Mouse (Mus musculus) adrenal gland, adult 18-20 months (tissue): ENCODE measurements at regions not wholly inside any gene's neighbourhood (a gene's known extent, or its start where the extent isn't known, plus 50 kb on each side); places are given as distances from the start of the nearest gene placed in this dataset.

Experiments
- DNase-seq, 2 experiments: peaks; one replicate each; pipeline ENCODE4 v3.0.0; 2021 to 2022; ENCODE audit warnings: low spot score in 2 of 2

DNA sequence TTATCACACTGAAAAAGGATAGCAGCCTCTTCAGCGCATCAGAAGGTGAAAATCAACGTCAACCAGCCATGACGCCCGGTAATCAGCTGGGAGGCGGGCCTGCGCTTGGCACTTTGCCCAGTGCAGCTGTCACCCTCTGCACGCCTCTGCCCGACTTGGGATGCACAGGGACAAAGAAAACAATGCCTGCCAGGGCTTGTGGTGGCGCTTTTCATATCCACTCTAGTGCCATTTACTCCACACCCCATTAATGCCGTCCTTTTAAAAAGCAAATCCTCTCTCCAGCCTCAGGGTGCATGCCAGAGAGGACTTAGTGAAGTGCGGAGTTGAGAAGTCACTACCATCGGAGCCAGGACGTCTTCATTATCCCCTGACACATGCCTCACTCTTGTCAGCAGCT is 204.5 kb upstream of the Sulf2 start:
- no peak for DNase-seq

DNA sequence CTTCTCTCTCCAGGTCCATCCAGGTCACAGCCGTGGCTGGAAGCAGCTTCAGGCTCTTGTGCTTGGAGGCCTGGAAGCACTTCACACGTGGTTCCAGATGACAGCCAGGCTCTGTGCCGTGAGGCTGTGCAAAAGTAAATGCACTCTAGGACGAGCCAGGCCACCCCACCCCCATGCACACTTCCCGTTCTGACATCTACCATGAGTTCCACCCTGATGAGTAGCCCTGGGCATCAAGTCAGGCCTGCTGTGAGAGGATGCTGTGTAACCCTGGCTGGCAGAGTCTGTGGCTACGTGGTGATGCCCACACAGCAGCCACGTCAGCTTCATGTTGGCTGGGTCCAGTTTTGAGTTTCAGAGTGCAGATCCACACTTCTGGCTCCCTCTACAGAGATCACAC is 202.4 kb upstream of the Sulf2 start:
- no peak for DNase-seq

DNA sequence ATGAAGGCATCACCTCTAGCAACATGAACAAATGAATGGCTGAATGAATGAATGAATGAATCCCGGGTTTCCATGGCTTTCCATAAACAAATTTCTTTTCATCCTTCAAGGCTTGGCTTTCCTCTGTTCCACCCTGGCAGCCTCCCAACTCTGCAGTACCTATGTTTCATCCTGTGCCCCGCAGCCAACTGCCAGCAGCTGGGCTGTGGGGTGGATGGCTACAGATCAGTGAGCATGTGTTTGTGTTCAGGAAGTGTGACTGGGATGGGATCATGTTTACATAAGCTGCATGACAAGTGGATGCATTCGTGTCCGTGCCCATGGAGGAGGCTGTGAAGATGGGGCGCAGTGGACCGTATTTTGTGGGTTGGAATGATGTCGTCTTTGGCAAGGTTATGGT is 200.5 kb upstream of the Sulf2 start:
- DNase-seq: no peak

DNA sequence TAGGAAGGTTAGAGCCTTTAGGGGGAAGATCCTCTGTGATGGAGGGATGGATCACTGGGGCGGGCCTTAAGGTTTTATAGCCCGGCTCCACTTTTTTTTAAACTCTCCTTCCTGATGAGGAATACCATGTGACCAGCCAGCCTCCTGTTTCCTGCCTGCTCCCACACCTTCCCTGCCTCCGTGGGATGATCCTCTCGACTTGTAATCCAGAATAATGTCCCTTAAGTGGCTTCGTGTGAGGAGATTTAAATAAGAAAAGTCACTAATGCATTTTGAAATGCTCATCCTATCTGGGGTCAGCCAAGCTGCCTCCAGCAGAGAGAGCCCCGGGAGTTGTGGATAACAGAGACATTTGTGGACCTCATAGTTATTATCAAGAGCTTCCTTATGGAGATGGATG is 200.0 kb upstream of the Sulf2 start:
- DNase-seq: no peak

DNA sequence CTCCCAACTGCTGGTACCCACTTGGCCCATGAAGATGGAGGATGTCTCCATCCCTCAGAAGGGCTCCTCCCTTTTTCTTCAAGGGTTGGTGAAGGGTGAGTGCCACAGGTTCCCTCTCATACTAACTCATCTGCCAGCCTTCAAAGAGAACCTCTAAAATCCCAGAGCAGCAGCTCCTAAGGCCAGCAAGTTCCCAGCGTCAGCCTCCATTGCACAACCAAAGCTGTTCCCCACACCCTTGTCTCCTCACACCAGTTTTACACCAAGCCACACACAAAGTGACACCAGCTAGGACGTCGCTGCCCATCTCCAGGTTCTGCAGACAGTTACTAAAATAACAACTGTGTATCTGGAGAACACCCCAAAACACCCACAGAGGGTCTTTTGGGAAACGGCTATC is 198.9 kb upstream of the Sulf2 start:
- DNase-seq: no peak

DNA sequence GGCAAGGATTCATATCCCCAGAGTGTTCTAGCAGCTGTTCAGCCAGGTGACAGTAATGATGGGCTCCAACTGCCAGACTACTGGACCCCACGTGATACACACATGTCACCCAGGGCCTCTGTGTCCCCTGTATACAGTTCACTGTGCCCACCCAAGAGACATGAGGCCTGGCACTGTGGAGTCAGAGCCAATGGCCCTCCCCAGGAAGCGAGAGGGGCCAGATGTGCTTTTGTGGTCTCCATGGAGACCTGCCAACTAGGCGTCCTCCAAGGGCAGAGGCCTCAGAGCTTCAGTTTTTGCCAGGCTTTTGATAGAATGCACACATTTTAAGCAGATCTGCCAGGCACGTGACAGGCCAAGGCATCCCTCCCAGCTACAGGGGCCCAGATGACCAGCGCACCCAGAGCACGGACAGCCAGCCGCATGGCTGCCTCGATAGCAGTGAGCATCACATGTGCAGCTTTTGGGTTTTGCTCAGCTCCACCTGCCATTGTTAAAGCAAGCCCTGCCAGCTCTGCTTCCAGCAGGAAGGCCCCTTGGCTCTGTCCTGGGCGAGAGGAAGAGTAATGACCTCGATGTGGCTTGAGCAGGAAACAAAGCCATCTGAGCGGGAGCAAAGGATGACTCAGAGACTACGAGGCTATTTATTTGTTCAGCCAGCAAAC is 198.1 kb upstream of the Sulf2 start:
- DNase-seq: peak; percentile 44 to 47

DNA sequence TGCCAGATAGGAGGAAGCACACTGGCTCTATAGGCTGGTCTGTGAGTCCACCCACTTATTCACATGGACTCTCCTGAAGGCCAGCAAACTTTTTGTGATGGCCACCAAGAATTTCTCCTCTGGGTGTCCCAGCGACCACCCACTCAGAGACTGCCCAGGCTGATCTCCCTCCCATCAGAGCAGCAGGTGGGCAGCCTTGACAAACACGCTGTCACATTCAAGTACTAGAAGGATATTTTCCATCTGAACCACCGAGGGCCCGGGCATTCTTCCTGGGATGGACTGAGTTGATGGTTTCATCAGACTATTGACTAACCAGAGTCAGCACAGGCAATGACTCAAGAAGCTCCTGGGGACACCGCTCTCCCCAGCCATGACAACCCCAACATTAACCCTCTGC is 196.5 kb upstream of the Sulf2 start:
- no peak for DNase-seq

DNA sequence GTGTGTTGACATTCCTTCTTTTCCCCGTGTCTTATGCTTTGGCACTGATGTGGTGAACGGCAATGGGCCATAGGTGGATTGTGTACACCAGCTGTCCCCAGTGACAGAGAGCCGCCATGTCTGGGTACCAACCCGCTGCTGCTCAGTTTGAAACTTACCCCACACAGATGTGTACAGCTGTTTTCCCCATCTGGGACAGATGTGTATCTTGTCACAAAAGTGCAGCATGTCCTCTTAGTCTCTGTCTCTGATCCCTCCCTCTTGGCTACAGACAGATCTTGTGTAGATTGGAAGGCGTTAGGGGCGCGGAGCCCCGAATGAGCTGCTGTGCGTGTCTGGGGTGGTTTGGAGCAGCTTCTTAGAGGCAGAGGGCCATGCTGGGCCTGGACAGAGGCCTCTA is 196.1 kb upstream of the Sulf2 start:
- no peak for DNase-seq

DNA sequence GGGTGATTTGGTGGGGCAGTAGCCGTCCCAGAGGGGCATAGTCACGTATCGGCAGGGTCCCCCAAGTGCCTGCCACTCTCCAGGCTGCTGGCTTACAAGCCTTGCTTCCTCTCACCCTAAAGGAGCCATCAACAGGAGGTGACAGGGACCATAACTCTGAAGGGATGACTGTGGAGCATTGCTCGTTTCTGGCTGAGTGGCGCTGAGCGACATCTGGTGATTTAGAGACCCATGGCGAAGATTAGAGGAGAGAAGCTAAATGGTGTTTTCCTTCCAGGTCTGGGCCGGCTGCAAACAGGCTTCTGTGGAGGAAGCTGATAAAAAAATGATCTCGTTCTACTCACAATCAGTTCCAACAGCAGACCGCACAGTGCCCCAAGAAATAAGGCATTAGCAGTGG is 193.2 kb upstream of the Sulf2 start:
- DNase-seq: no peak

DNA sequence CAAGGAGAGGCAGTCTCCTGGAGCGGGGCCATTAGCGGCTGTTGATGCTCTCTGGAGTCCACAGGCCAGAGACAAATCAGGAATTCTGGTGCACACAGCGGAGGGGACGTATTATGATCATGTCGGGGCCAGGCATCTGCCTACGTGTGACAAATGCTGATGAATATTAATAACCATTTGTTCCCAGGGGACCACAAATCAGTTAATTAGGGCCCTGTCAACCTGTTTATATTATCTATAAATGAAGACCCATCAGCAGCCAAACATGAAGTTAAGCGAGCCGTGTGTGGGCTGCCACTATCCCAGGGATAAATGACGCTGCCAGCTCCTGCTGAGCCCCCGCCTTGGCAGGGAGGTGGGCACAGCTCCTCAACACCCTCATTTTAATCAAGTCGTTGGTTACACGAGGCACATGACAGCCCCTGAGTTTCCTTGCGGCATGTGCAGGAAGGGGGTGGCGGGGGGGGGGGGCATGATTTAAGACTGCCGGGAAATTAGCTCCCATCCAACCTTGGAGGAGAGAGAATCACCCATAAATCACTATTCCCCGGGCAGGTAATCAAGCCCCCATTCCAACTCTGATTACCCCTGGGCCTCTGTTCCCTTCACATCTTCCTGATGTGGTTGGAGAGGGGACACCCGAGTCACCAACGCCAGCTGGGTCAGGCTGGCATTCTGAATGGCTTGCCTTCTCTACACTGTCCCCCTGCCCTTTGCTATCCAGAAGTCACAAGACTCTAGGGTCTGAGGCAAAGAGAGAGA is 191.1 kb upstream of the Sulf2 start:
- DNase-seq: no peak

DNA sequence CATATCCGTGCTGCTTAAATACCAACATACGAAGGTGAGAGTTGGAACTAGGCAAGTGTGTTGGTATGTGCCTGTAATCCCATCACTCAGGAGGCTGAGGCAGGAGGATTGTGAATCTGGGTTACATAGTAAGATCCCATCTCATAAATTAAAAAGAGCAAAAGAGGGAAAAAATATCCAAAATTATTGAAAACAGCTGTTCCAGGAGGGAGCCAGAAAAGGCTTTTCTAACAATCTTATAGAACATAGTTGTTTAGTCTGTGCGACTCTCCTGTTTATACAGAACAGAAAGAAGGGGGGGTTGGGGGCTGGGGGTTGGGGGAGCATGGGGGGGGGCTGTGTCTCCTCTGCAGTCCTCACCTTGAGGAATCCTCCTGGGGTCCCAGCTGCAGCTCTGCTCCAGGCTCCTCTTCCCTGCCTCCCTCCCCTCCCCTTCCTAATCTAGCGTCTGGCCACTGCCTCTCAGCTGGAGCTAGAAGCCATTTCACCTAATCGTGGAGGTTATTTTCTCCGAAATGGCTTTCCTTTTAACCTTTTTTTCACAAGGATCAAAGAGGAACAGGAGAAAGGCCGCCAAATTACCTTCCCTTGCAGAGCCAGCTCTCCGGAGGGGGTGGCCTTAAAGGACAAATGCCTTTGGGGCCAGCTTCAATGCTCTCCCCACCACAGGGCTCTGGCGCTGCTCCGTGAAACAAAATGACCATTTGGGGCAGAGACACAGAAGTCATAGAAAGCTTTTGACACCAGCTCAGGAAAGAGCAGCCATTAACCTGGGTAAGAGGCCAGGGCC is 188.3 kb upstream of the Sulf2 start:
- DNase-seq: no peak

DNA sequence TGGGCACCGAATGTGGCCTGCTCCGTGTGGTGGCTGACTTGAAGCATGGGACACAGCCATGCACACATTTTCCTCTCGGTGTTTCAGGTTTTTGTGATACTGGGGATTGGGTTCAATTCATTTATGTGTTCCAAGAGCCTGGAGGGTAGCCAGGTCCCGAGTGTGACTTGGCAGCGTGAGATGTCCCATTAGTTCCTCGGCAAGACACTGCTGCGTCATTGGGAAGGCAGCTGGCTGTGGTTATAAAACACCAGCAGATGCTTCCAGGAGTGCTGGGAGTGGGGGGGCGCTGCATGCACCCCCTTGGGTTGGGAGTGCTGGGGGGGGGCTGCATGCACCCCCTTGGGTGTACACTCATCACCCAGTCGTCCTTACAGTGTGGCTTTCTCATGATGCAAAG is 186.9 kb upstream of the Sulf2 start:
- no peak for DNase-seq

DNA sequence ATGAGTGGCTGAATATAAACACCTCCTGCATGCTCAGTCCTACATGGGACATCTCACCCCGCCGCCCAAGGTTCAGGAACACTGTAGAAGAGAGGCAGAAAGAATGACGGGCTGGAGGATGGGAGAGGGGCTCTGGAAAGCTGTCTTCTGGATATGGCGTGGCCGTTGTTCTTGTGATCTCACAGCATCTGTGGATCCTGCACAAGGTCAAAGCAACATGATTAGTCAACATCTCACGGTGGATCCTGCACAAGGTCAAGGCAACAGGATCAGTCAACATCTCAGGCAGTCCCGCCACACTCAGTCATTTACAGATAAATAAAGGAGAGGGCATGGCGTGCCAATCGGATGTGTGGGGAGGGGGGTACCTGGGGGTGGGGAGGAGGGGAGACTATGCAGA is 184.7 kb upstream of the Sulf2 start:
- DNase-seq: no peak

DNA sequence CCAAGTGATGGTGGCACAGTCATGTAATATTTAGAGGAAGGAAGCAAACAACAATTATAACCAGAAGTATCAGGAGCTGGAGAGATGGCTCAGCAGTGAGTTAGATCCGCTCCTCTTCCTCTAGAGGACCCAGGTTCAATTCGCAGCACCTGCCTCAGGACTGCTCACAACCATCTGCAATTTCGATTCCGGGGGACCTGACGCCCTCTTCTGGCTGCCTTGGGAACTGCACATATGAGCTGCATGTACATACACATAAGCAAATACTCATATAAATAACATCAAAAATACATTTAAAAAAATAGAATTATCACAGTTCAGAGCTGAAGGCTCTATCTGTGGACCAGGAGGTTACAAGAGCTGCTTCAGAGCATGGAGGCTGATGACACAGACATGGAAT is 184.0 kb upstream of the Sulf2 start:
- DNase-seq: no peak

DNA sequence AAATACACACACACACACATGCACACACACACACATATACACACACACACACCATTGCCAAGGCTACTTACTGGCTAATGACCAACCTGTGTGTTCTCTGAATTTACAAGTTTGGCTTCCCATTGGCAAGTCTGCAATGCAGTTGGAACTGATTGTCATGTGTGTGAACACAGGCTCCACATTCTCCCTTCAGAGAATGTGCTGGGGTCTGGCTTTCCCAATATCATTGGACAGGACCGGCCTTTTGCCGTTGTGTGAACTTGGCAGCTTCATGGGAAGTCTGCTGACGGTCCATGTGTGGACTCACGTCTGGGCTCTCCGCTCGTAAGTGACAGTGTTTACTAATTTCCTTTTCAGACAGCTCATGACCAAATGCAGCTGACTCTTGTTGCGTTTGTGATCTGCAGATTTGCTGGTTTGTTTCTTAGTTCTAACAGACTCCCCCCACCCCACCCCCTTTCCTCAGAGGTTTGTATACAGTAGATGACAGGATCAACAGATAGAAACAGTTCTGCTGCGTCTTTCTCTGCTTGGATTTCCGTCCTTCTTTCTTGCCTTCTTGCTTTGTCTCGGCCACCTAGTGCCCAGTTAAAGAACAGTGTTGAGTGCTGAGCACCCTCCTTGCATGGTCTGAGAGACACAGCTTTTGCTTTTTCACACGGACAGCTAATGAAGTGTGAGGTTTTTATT is 183.1 kb upstream of the Sulf2 start:
- DNase-seq: no peak

DNA sequence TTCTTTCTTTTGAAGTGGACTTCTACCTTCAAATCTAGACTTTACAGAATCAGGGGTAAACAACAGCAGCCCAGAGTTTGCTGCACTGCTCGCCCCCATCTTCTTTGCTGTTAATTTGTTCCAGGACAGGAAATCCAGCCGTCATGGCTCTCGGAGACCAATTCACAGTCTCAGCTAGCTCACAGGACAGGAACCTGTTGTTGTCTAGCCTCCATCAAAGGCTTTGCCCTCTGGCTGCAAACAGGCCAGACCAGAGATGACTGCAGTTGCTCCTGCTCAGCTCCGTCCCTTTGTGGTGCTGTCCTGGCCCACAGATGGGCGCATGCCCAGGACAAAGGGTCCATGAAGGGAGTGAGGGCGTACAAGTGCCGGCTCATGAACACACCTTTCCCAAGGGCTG is 182.2 kb upstream of the Sulf2 start:
- DNase-seq: no peak

DNA sequence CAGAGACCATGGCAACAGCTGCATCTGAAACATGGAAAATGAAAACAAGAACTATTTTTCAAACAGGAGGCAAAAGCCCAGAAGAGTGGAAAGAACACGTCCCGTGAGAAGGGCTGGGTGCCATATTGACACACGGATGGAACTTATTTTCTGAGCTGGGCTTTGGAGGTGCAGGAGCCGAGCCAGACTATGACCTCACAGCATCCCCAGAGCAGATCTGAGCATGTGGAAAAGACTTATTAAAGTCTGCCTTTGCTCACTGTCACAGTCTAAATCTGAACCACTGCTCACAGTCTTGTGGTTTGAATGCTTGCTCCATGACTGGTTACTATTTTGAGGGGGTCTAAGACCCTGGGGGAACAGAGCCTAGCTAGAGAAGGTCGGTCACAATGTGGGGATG is 180.2 kb upstream of the Sulf2 start:
- DNase-seq: no peak

DNA sequence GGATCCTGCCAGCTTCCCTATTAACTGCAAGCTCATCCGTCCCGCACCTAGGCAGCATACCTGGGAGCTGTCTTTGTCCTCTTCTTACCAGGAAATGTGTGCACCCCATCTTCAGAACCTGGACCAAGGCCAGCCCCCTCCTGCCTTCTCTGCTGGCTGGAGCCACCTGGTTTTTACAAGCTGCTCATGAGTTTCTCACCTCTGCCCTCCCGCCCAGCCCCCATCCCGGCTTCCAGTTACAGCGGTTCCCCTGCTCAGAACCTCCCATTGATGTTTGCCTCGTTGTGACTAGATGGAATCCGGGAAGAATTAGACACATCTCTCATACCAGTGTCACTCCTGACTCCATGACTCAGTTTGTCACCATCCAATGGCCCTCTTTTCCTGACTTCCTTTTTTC is 179.1 kb upstream of the Sulf2 start:
- no peak for DNase-seq

DNA sequence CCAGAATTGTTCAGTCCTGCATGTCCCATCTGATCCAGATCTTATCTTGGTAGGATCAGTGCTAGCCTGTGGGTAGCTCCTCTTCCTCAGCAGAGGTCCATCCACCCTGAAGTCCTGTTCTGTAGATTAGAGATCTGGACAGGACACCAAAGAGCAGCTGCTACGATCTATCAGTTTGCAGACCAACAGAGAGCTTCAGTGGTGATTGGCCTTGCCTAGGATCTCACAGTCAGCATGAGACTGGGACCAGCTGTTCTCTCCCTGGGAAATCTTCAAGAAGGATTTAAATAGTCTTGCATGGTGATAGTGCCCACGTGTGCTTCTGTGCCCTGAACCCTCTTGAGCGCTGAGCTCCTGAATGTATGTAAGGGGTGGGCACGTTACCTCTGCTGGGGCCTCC is 178.4 kb upstream of the Sulf2 start:
- DNase-seq: no peak

DNA sequence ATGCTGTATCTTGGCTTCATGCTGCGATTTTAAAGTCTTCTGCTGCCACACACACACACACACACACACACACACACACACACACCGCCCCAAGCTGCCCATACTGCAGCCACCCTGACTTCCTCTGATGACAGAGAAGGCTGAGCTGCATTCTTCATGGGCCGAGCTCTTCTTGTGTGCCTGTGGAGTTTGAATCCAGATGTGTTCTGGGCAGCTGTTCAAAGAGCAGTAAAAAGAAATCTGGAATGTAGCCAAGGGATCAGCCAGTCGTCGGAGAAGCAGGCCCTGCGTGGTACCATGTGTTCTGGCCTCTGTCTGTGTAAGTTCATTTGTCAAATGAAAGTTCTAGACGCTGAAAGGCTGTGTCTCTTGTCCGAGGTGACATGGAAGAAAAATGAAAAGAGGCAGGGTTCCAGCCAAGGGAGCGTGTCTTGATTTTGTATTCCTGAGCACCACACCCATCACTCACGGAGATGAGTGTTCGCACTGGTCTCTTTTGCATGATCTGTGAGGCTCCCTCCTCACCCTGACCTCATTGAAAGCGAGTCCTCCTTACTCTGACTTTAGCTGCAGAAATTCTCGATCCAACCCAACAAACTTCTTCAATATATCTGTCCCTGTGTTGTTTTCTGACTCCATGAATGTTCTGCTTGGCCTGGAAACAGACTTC is 177.4 kb upstream of the Sulf2 start:
- DNase-seq: no peak

DNA sequence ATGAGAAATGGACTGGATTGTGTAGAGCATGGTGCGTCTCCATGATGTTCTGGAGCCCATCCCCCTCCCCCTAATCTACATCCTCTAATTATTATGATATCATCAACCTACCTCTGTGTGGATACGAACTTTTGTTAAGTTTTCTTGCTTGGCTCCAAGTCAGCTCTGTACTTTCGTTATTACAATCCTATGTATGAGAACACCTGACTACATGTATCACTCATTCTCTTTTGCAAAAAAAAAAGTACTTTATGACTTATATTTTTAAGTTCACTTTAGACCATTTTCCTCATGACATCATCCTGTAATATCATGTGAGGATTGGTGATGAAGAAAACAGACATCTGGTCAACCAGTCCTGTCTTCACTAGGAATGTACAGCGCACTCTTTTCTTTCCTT is 175.7 kb upstream of the Sulf2 start:
- DNase-seq: no peak
